Mouse (Mus musculus) ES-E14 (cell line): Measurements from ENCODE around the gene H2-DMb2.

Experiments
- CHD2 ChIP-seq: IDR thresholded peaks from 2 replicates; pipeline ENCODE4 v1.6.1; 2014; ENCODE audit warnings: mild to moderate bottlenecking, low read depth, low read length, inconsistent platforms
- MAFK ChIP-seq: IDR thresholded peaks from 2 replicates; pipeline ENCODE4 v1.6.1; 2014; ENCODE audit warnings: mild to moderate bottlenecking, low read depth, low read length, inconsistent platforms; ENCODE audit not compliant: insufficient read depth
- ZC3H11A ChIP-seq: IDR thresholded peaks from 2 replicates; pipeline ENCODE4 v1.6.1; 2012; ENCODE audit warnings: low read depth, mild to moderate bottlenecking, inconsistent platforms, low read length, borderline replicate concordance
- ZNF384 ChIP-seq: IDR thresholded peaks from 2 replicates; pipeline ENCODE4 v1.6.1; 2012; ENCODE audit warnings: low read depth, low read length, inconsistent platforms

- TF ChIP-seq ZNF384 (no peak), ZC3H11A (no peak), MAFK (no peak), CHD2 (no peak)
Observed at GRCm38 (mm10) chr17:34183564-34184219, 40.6 kb downstream of the H2-DMb2 start.
